Mouse (Mus musculus): ENCODE measurements around the gene Klk15. TPM values are rescaled to one million over a fixed set of nuclear protein-coding genes. Genes with fewer than 3 reads are reported as not detected.
A peak's percentile ranks its signal among the peaks of the same experiment; 100 is the strongest.
"Not testable (repeated sequence)": the region's sequence is repeated elsewhere in the genome, so short reads cannot be mapped to it uniquely, and the experiment has no call there.

Gene Klk15
- not detected for total RNA-seq (2021)
- long read RNA-seq, experiment 1, result 0 reads
- long read RNA-seq, experiment 2, result 0 reads

GRCm38 (mm10) chr7:43933440-43933839 is at the start of gene Klk15:
TSS of gene Klk15 (plus strand) at chr7:43933740.
- intact Hi-C loops (cut with DNase I), result no loop called here
- DNase-seq, result no peak

- no peak for DNase-seq
- intact Hi-C loops (cut with DNase I), result loop anchor here (5.0 kb wide), 1 partner anchor 104 kb away; no protein-coding TSS in a partner anchor
Measured at GRCm38 (mm10) chr7:43891365-43891764, 42.2 kb upstream of the Klk15 start.

GRCm38 (mm10) chr7:43891788-43892187 is 41.8 kb upstream of the Klk15 start:
- no peak for DNase-seq
- intact Hi-C loops (cut with DNase I), result loop anchor here (5.0 kb wide), 1 partner anchor 104 kb away; no protein-coding TSS in a partner anchor

- intact Hi-C loops (cut with DNase I), result loop anchor here (2.0 to 5.0 kb wide), 3 partner anchors 22 to 214 kb away; no protein-coding TSS in a partner anchor
- peak; percentile 81 to 91 for DNase-seq
Measured at GRCm38 (mm10) chr7:43894836-43895235, 38.7 kb upstream of the Klk15 start.

DNA sequence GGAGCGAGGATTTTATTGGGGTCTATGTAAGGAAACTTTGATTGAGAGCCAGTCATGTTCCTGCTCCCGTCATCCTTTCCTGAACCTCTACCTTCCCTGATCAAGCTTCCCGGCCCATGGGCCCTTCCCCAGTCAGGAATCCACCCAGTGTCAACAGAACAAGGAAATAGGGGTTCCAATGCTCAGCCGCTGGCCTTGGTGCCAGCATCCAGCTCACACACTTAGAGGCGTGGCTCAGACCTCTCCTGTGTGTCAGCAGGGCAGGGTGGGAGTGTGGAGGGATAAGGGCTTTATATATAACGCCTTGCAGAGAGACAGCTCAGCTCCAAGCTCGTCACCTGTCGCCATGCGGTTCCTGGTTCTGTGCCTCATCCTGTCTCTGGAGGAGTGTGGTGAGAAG is 18.7 kb upstream of the Klk15 start:
- intact Hi-C loops (cut with DNase I), result no loop called here
- no peak for DNase-seq

DNA sequence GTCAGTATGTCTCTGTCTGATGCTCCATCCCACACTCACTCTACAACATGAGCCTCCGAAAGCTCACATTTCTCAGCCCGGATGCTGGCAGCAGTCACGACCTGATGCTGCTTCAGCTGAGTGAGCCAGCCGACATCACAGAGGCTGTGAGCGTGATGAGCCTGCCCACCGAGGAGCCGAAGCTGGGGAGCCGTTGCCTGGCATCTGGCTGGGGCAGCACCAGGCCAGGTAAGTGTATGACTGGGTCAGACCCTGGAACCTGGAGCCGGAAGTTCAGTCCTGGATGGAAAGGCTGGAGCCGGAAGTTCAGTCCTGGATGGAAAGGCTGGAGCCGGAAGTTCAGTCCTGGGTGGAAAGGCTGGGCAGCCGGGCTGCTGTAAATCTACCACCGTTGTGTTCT is 15.1 kb upstream of the Klk15 start:
- intact Hi-C loops (cut with DNase I), result no loop called here
- no peak for DNase-seq

DNA sequence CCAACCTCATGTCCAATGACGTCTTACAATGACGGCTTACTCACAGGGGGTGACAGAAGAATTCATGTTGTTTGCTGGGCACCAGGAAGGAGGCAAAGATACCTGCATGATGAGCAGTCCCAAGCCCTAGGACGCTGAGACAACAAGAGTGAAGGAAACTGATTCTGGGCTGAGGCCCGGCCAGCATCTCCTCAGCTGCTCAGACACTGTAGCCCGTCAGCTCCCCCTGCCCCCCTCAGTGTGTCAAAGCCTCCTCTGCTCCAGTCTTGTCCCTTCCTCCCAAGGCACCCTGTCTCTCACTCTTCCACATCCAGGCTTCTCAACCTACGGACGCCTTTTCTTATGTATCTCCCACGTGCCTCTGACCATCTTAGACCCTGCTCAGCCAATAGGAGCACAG is 14.7 kb upstream of the Klk15 start:
- intact Hi-C loops (cut with DNase I), result no loop called here
- no peak for DNase-seq

GRCm38 (mm10) chr7:43919559-43920451 is 13.7 kb upstream of the Klk15 start:
- DNase-seq, result peak; percentile 70 to 74
- intact Hi-C loops (cut with DNase I), result no loop called here

DNA sequence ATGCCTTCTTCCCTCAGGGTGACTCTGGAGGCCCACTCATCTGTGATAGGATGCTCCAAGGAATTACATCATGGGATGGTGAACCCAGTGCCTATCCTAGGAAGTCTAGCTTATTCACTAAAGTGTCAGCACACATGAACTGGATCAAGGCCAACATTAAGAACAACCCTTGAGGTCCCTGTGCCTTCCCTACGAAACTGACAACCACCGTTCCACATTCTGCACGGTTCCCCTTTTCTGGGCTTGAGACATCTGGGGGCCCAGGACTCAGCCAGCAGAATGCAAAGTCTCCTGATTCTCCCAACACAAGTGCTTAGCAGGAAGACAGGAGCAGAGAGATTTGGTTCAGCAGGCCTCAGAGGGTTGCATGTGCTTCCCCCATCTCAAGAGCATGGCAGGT is 13.0 kb upstream of the Klk15 start:
- intact Hi-C loops (cut with DNase I), result no loop called here
- DNase-seq, result no peak

- intact Hi-C loops (cut with DNase I), result no loop called here
- no peak for DNase-seq
Measured at GRCm38 (mm10) chr7:43921087-43921486, 12.5 kb upstream of the Klk15 start.

- intact Hi-C loops (cut with DNase I), result no loop called here
Measured at GRCm38 (mm10) chr7:43921941-43922340, 11.6 kb upstream of the Klk15 start.

DNA sequence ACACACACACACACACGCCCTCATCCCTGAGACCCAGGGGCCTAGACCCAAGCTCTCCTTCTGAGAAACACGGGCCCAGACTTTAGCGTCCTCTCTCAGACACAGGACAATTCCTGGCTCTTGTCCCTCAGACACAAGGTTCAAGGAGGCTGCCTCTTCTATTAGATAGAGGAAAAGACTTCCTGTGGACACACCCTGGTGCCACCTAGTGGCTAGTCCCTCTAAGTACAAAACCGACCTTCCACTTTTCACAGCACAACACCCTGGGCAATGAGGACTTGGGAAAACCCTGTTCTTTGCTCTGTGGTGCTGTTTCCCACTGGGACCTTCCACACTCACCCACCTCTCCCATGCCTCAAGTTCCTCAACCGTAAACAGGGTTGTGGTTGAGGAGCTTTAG is 7.6 kb upstream of the Klk15 start:
- intact Hi-C loops (cut with DNase I), result no loop called here
- peak in 1 of 2 experiments; percentile 5 for DNase-seq

More at GRCm38 (mm10) chr7:43921941-43922340, 11.6 kb upstream of the Klk15 start:
- no peak for DNase-seq

GRCm38 (mm10) chr7:43928521-43928920 is 5.0 kb upstream of the Klk15 start:
- intact Hi-C loops (cut with DNase I), result no loop called here
- DNase-seq, result no peak

GRCm38 (mm10) chr7:43932337-43932736 is 1.2 kb upstream of the Klk15 start:
- no peak for DNase-seq

GRCm38 (mm10) chr7:43934747-43935146 is 1.2 kb downstream of the Klk15 start:
- no peak for DNase-seq
- intact Hi-C loops (cut with DNase I), result no loop called here

More at GRCm38 (mm10) chr7:43932337-43932736, 1.2 kb upstream of the Klk15 start:
- intact Hi-C loops (cut with DNase I), result no loop called here

DNA sequence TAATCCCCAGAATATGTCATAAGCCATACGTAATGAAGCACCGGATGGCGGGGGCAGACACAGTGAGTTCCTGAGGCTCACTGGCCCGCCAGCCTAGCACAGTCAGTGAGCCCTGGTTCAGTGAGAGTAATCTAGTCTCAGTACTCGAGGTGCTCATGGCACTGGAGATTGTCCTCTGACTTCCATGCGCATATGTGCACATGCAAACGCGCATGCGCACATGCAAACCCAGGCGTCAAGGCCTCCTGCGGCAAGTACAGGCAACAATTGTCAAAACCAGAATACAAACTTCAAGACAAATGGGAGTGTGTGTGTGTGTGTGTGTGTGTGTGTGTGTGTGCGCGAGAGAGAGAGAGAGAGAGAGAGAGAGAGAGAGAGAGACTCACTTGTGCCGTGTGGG is 3.0 kb downstream of the Klk15 start:
- intact Hi-C loops (cut with DNase I), result no loop called here
- no peak for DNase-seq

DNA sequence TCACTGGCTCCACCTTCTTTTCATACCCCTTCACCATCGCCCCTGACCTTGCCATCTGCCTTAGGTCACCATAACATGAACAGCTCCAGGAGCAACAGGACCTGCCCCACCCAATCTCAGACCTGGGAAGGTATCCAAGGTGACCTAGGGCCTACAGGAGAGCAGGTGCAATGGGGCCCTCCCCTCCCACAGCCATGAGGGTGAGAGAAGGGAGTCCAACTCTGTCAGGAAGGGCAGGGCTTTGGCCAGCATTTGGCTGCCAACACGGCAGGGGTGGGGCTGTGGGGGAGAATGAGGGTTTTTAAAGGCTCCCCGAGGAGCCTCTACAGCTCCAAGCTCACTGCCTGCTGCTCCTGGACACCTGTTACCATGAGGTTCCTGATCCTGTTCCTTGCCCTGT is 8.8 kb downstream of the Klk15 start:
- intact Hi-C loops (cut with DNase I); DNase-seq: not testable (repeated sequence)

DNA sequence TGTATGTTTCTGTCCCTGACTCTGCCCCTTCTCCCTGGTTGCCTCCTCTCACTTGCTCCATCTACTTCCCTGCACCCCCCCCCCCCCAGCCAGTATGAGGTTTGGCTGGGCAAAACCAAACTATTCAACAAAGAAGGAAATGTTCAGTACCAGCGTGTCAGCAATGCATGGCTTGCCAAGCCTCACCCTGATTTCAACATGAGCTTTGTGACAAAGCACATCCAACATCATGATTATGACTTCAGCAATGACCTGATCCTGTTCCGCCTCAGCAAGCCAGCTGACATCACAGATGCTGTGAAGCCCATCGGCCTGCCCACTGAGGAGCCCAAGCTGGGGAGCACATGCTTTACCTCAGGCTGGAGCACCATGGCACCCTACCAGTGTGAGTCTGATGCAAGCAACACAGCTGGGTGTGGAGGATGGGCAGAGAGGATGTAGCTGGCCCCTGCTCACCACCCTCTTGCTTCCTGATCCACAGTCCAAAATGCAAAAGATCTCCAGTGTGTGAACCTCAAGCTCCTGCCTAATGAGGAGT is 11.3 kb downstream of the Klk15 start:
- intact Hi-C loops (cut with DNase I), result no loop called here
- DNase-seq, result no peak

- DNase-seq, result no peak
- intact Hi-C loops (cut with DNase I), result no loop called here
Measured at GRCm38 (mm10) chr7:43950364-43950763, 16.8 kb downstream of the Klk15 start, which contains the start of gene Klk1b8. TSS of gene Klk1b8 (plus strand) at chr7:43950664.

- no peak for DNase-seq
- intact Hi-C loops (cut with DNase I), result no loop called here
Measured at GRCm38 (mm10) chr7:43952703-43953102, 19.2 kb downstream of the Klk15 start.

GRCm38 (mm10) chr7:43966451-43966850 is 32.9 kb downstream of the Klk15 start, which contains the start of gene Klk1b1:
TSS of gene Klk1b1 (plus strand) at chr7:43966751.
- intact Hi-C loops (cut with DNase I), result no loop called here
- DNase-seq, result no peak

DNA sequence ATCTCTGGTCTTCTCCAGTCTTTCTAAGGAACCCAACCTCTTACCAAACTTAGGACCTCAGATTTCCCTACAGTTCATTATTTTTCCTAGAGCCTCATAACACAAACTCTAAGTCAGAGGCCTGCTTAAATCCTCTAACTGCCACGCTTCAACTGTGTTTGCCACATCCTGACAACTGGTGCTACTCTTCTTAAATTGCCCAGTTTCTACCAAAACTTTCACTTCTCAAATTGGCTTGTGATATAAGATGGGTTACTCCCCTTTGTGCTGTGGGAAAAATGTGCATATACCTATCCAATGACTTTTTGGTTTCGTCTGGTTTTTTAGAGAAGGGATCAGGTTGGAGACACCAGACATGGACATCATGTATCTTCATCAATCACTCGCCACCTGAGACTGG is 33.5 kb downstream of the Klk15 start:
- no peak for DNase-seq
- intact Hi-C loops (cut with DNase I), result no loop called here

Measured in heart, postnatal 14 days (tissue).